Mouse (Mus musculus) skeletal muscle tissue, adult 2 months (tissue): ENCODE results near the gene Arl4c.

Experiments used
- DNase-seq: peaks from one replicate; pipeline ENCODE4 v3.0.0-alpha.2; 2012; ENCODE audit warnings: low read depth, low spot score

Arl4c gene

DNA sequence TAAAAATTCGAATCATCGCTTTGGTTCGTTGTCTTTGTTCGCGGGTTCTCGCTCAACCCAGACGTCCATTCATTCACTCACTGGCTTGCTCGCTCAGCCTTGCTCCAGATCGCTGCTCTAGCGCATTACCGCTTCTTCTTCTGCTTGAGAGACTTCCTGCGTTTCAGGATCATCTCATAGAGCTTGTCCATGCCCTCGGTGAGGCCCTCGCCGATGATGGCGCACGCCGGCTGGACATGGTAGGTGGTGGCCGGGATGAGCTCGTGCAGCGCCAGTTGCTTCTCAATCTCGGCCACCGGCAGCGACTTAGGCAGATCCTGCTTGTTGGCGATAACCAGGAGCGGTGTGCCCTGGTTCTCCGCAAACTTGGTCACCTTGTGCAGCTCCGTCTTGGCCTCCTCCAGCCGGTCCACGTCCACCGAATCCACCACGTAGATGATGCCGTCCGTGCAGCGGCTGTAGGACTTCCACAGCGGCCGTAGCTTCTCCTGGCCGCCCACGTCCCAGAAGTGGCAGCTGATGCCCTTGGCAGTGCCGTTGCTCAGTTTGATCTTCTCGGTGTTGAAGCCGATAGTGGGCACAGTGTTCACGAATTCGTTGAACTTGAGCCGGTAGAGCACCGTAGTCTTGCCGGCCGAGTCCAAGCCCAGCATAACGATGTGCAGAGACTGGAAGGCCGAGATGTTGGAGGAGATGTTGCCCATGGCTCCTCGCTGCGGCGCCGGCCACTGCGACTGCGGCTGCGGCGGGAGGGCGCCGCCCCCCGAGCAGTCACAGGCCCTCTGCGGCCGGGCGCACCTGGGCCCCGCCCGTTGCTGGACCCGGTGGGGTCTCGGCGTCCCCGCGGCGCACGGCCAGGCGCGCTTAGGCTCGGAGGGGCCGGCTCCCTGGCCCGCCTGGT lies 810 bp downstream of the Arl4c start:
- DNase-seq: no peak

GRCm38 (mm10) chr1:88699856-88700791 lies 1.9 kb downstream of the Arl4c start:
- DNase-seq: no peak

DNA sequence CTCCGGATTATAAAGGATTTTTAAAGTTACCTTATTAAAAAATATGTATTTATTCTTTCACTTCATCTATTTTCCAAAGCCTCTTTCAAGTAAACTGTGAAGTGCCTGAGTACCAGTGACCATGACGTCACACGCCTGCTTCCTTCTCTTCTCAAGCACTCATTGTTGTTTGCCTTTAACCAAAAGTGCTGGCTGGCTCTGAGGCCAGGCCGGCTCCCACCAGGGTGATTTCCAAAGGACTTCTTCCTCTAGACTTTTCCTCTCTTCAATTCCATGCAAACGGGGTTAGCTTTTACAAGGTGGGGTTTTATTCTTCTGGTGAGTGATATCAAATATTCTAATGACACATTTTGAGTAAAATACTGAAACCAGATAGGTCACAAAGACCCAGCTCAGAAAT lies 2.6 kb downstream of the Arl4c start:
- no peak for DNase-seq

DNA sequence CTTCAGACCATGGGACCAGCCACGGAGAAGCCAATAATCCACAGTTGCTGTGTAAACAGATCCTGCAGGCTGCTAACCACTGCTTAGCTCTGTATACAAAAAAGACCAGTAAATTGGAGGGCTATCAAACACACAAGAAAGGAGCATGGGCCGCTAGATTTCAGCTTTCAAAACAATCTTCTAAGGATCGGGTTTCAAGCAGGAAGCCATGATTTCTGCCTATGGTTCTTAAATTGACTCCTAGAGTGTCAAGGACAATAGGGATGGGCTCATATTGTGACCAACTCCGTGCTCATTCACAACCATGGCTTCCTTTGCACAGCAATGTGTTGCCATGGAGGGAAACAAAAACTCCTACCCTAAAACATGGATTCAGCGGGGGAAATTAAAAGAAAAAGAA lies 3.1 kb downstream of the Arl4c start:
- DNase-seq: no peak

DNA sequence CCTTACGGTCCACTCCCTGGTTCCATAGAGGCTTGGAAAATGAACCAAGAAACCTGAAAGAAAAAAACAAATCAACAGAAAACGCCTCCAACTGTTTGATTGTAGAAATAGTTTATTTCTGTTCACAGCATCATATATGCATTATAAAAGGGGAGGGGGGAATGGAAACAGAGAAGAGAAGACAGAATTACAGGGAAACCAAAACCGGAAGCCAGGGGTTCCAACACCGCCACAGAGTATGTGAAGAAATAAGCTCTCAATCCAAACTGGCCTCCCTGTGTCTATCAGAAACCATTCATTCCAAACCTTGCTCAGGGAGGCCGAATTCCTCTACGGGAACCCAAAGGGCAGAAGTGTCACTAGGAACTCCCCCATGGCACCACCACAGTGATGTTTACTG lies 3.9 kb downstream of the Arl4c start:
- DNase-seq: no peak

GRCm38 (mm10) chr1:88696408-88696807 lies 5.6 kb downstream of the Arl4c start:
- DNase-seq: no peak

DNA sequence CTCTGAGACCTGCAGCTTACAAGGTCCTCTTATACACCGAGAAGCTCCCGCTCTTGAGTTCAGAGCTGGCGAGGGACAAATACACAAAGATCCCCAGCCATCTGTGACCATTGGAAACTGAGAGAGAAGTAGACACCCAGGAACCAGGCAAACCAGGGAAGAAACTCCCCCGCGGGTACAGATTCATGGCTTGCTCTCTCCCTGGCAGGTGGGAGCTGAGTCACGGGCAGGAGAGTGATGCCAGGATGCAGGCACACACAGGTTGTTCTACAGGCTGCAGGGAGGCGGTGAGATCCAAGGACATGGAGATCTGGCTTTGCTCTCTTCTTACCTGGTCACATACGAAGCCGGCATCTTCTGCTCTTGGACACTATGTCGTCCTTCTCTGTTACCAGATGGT lies 7.7 kb downstream of the Arl4c start:
- no peak for DNase-seq

- DNase-seq: no peak
Observed at GRCm38 (mm10) chr1:88692293-88692827, 9.7 kb downstream of the Arl4c start.

- DNase-seq: no peak
Observed at GRCm38 (mm10) chr1:88690601-88691000, 11.4 kb downstream of the Arl4c start.

GRCm38 (mm10) chr1:88684765-88685164 lies 17.3 kb downstream of the Arl4c start:
- DNase-seq: no peak

- DNase-seq: no peak
Observed at GRCm38 (mm10) chr1:88681596-88681995, 20.4 kb downstream of the Arl4c start.

GRCm38 (mm10) chr1:88680804-88681203 lies 21.2 kb downstream of the Arl4c start:
- DNase-seq: no peak

DNA sequence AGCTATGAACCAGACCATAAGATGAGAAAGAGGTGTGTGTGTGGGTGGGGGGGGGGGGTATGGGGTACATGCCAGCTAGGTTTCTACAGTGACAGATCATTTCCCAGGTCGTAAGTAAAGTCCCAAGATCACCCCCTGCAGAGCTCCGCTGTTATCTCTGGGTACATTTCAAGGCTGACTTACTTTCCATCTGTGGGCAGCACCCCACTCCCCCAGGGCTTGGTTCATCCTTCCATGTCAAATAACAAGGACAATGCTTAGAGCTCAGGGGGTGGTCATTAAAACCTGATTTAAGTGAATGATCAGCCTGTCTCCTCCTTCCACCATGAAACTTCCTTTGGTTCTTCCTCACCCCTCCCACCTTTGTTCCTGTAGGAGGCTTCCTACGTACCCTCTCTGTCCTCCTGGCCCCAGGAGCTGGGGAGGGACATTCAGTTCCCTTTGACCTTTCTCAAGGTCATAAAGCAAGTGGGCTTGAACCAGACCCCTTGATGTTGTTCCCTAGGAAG lies 23.7 kb downstream of the Arl4c start:
- no peak for DNase-seq

DNA sequence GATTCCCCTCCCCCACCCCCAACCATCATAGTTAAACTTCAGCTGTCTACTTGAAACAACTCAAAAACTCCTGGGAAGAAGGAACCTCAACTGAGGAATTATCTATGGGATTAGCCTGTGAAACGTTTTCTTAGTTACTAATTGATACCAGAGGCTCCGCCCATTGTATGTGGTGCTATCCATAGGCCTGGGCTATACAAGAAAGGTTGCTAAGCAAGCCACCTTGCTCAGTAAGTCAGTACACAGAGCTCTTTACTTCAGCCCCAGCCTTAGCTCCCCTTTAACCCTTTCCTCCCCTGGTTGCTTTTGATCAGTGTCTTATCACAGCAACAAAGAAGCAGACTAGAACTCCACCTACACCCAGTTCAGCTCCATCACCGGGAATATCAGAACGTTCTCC lies 31.2 kb downstream of the Arl4c start:
- no peak for DNase-seq

DNA sequence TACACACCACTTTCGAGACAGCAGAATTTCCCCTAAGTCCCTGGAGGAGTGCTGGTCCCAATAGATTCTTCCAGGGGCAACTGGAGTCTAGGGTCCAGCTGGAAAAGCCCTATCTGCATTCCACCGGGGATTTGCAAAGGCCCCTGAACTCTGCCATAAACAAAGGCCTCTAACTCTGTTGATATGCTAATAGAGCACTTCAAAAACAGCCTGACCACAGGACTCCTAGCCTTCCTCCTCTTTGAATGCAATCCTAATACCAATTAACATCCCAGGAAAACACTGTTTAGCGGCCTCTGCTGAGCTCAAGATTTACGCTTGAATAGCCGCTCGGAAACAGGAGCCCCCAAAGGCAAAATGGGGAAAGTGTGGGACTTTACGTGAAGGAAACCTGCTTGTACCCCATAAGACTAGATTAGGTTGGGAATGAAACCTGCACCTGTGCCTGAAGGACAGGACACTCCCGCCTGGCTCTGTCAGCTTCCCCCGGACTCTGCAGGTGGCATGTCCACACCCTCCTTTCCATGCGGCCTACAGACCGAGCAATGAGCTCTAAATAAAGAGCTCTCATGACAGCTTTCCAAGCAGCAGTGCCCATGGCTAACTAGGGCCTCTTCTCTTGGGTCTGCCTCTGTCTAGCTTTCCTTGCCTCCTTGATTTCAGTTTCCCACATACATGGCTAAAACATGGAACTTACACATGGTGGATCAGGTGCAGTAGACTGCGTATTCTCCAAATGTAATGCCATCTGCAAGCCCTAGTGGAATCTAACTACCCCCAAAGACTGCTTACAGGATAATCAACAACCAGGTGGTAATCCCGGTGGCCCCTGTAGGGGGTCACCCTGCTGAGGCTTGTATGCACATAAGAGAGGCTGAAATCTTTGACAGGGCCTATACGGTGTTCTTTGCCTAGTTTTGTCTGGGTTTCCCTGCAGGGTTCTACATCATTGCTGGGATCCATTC lies 32.9 kb downstream of the Arl4c start:
- DNase-seq: no peak

GRCm38 (mm10) chr1:88668353-88668752 lies 33.7 kb downstream of the Arl4c start:
- no peak for DNase-seq

GRCm38 (mm10) chr1:88664623-88665022 lies 37.4 kb downstream of the Arl4c start:
- no peak for DNase-seq

GRCm38 (mm10) chr1:88662736-88663135 lies 39.3 kb downstream of the Arl4c start:
- DNase-seq: no peak

GRCm38 (mm10) chr1:88661209-88661608 lies 40.8 kb downstream of the Arl4c start:
- no peak for DNase-seq

DNA sequence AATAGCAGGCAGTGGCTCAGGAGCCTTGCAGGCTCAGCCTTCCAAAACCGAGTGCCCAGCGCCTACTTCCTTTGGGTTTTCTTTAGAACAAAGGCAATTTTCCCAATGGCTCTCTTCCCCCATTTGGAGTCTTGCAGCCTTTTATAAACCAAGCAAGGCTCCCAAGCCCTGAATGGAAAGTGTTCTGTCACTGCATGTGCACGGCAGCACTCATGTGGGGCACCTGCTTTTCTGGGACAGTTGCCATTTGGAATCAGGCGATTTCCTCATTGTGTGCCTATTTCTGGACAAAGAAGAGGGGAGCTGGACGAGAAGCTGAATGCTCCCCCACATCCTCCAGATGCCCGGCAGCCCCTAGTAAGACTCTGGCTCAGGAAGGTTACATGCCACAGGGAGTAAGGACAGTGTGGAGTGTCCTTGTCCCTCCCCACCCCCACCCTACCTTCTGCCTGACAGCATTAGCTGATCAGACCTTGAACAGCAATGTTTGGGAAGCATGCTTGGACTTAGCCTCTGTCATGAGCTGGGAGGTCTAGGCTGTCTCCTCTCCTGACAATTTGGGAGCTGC lies 43.6 kb downstream of the Arl4c start:
- peak; percentile 13 for DNase-seq

- no peak for DNase-seq
Observed at GRCm38 (mm10) chr1:88656096-88656480, 45.9 kb downstream of the Arl4c start.
